Mouse (Mus musculus) yolk sac, embryonic 10.5 days (tissue): ENCODE results near the gene Srrm1.

Source experiments
- DNase-seq: peaks from one replicate; pipeline ENCODE4 v3.0.0-alpha.2; 2017; ENCODE audit warnings: low spot score

The Srrm1 gene

GRCm38 (mm10) chr4:135353794-135354450 is 801 bp upstream of the Srrm1 start:
- DNase-seq, result peak; percentile 35

- peak; percentile 49 for DNase-seq
These were observed 625 bp downstream of the Srrm1 start for GRCm38 (mm10) chr4:135352326-135353065.

GRCm38 (mm10) chr4:135337376-135337942 is 15.7 kb downstream of the Srrm1 start:
- DNase-seq, result no peak

GRCm38 (mm10) chr4:135336023-135336357 is 17.1 kb downstream of the Srrm1 start:
- DNase-seq, result no peak

GRCm38 (mm10) chr4:135335327-135336022 is 17.6 kb downstream of the Srrm1 start:
- peak; percentile 68 for DNase-seq

GRCm38 (mm10) chr4:135326469-135326868 is 26.7 kb downstream of the Srrm1 start:
- no peak for DNase-seq

- DNase-seq, result no peak
These were observed 27.1 kb downstream of the Srrm1 start for GRCm38 (mm10) chr4:135326046-135326445.

GRCm38 (mm10) chr4:135323021-135323420 is 30.1 kb downstream of the Srrm1 start:
- DNase-seq, result no peak

- peak; percentile 76 for DNase-seq
These were observed 35.2 kb downstream of the Srrm1 start for GRCm38 (mm10) chr4:135317966-135318365.

GRCm38 (mm10) chr4:135317539-135317938 is 35.6 kb downstream of the Srrm1 start:
- no peak for DNase-seq

GRCm38 (mm10) chr4:135315287-135315686 is 37.8 kb downstream of the Srrm1 start:
- DNase-seq, result no peak

- no peak for DNase-seq
These were observed 38.7 kb downstream of the Srrm1 start for GRCm38 (mm10) chr4:135314419-135314832.

- no peak for DNase-seq
These were observed 39.3 kb downstream of the Srrm1 start for GRCm38 (mm10) chr4:135313761-135314241.

- DNase-seq, result no peak
These were observed 39.9 kb downstream of the Srrm1 start for GRCm38 (mm10) chr4:135313111-135313691.

GRCm38 (mm10) chr4:135312706-135313105 is 40.4 kb downstream of the Srrm1 start:
- DNase-seq, result no peak

- DNase-seq, result peak; percentile 79
These were observed 42.8 kb downstream of the Srrm1 start for GRCm38 (mm10) chr4:135310371-135310770.

GRCm38 (mm10) chr4:135309726-135310125 is 43.4 kb downstream of the Srrm1 start:
- DNase-seq, result no peak

- DNase-seq, result peak; percentile 59
These were observed 43.9 kb downstream of the Srrm1 start for GRCm38 (mm10) chr4:135309112-135309659.

GRCm38 (mm10) chr4:135306971-135307632 is 46.0 kb downstream of the Srrm1 start:
- no peak for DNase-seq

- DNase-seq, result no peak
These were observed 46.6 kb downstream of the Srrm1 start for GRCm38 (mm10) chr4:135306533-135306932.

GRCm38 (mm10) chr4:135302261-135302660 is 50.9 kb downstream of the Srrm1 start:
- DNase-seq, result no peak
